14 mouse cellular contexts compared by ENCODE assay signal in genomic region chr7:127799738-127800137, GRCm38 (mm10). TPM values are rescaled to one million over a fixed set of nuclear protein-coding genes. Genes with fewer than 3 reads are reported as not detected.
DNase-seq lines count a peak whose midpoint lies in the region; ATAC-seq and TF ChIP-seq lines count a peak whose summit lies in the region.
"Had no signal": no experiment of that assay in that cellular context is flagged by ENCODE, and none has a peak within 500 bp of the region (broad histone marks: within the 10 kb centered on the region; RNA-seq: fewer than 3 reads in every experiment).

No protein-coding gene starts in this region.

- WGBS in cerebellum, adult 2 months, result 96% methylated on average over 1 of the region's 1 CpGs
- WGBS in hindbrain, embryonic 13.5 days, result 100% methylated on average over 1 of the region's 1 CpGs
- WGBS in hindbrain, embryonic 12.5 days, result 90% methylated on average over 1 of the region's 1 CpGs
- 75% methylated on average over 1 of the region's 1 CpGs for WGBS in liver, embryonic 12.5 days (ENCODE audit: insufficient replicate concordance)
- WGBS in liver, postnatal 0 days (ENCODE audit: insufficient replicate concordance), result 77% methylated on average over 1 of the region's 1 CpGs

- TF ChIP-seq CTCF in cerebellum, adult 2 months (IDR thresholded peaks at IDR 0.05; ENCODE audit: borderline replicate concordance, insufficient read depth, low read depth, low read length), result no peak
- TF ChIP-seq CTCF in liver, postnatal 0 days (IDR thresholded peaks at IDR 0.05; ENCODE audit: low read depth), result no peak

- DNase-seq in cerebellum, adult 2 months, result peak in 1 of 2 experiments; percentile 44
- DNase-seq in cerebellum, postnatal 4 days (ENCODE audit: low spot score in 2 of 2), result no peak
- DNase-seq in liver, postnatal 0 days, result no peak
- peak; percentile 43 to 59 for DNase-seq in cerebellum, postnatal 25 days
- DNase-seq in embryo, embryonic 9.5 days (ENCODE audit: extremely low spot score), result no peak

- no peak overlapping the region for H3K4me2 ChIP-seq in hindbrain, embryonic 13.5 days
- no peak overlapping the region for H3K4me2 ChIP-seq in hindbrain, embryonic 12.5 days (replicated peaks)
- no peak overlapping the region for H3K4me2 ChIP-seq in liver, embryonic 12.5 days
- H3K4me2 ChIP-seq in liver, postnatal 0 days (ENCODE audit: low read depth, low read length), result no peak overlapping the region

- no peak overlapping the region for H3K4me3 ChIP-seq in cerebellum, adult 2 months (replicated peaks; ENCODE audit: insufficient read depth, low read depth, low read length)
- H3K4me3 ChIP-seq in hindbrain, embryonic 13.5 days, result no peak overlapping the region
- H3K4me3 ChIP-seq in hindbrain, embryonic 12.5 days, result no peak overlapping the region
- H3K4me3 ChIP-seq in liver, embryonic 12.5 days, result no peak overlapping the region
- no peak overlapping the region for H3K4me3 ChIP-seq in liver, postnatal 0 days (ENCODE audit: low read depth, low read length)
- H3K4me3 ChIP-seq: hindbrain, embryonic 15.5 days had no signal

- no peak for TF ChIP-seq EP300 in liver, postnatal 0 days (IDR thresholded peaks at IDR 0.05; ENCODE audit: low read depth)

- 0 out of 2 replicates have a peak overlapping the region, but pooled peaks have one; percentile 8 for H3K9ac ChIP-seq in hindbrain, embryonic 13.5 days
- no peak overlapping the region for H3K9ac ChIP-seq in hindbrain, embryonic 12.5 days
- no peak overlapping the region for H3K9ac ChIP-seq in liver, embryonic 12.5 days
- H3K9ac ChIP-seq in liver, postnatal 0 days (replicated peaks), result no peak overlapping the region
- H3K9ac ChIP-seq: hindbrain, embryonic 15.5 days had no signal

- H3K36me3 ChIP-seq in hindbrain, embryonic 13.5 days, result peaks cover 84% of the 10 kb centered on the region
- H3K36me3 ChIP-seq in hindbrain, embryonic 12.5 days, result peaks cover 65% of the 10 kb centered on the region
- peaks cover 80% of the 10 kb centered on the region for H3K36me3 ChIP-seq in liver, embryonic 12.5 days
- peaks cover 66% of the 10 kb centered on the region for H3K36me3 ChIP-seq in liver, postnatal 0 days (replicated peaks; ENCODE audit: insufficient read depth, low read length)

- no peak for ATAC-seq in hindbrain, embryonic 13.5 days (ENCODE audit: low FRiP score)
- ATAC-seq in hindbrain, embryonic 12.5 days (ENCODE audit: low FRiP score), result no peak
- no peak for ATAC-seq in liver, embryonic 12.5 days
- ATAC-seq in liver, postnatal 0 days, result no peak

- H3K9me3 ChIP-seq in hindbrain, embryonic 13.5 days, result no peaks in the 10 kb centered on the region
- no peaks in the 10 kb centered on the region for H3K9me3 ChIP-seq in hindbrain, embryonic 12.5 days (replicated peaks)
- H3K9me3 ChIP-seq in liver, embryonic 12.5 days (replicated peaks), result no peaks in the 10 kb centered on the region
- H3K9me3 ChIP-seq in liver, postnatal 0 days (ENCODE audit: low read length), result no peaks in the 10 kb centered on the region
- H3K9me3 ChIP-seq: heart, embryonic 15.5 days; hindbrain, embryonic 15.5 days; megakaryocyte, embryonic 14.5 days had no signal

- peaks cover 77% of the 10 kb centered on the region for H3K4me1 ChIP-seq in cerebellum, adult 2 months (ENCODE audit: control insufficient read depth, insufficient read depth, low read length)
- H3K4me1 ChIP-seq in hindbrain, embryonic 13.5 days (replicated peaks), result peaks cover 9% of the 10 kb centered on the region
- peaks cover 9% of the 10 kb centered on the region; the same call in 1 of the 2 replicates for H3K4me1 ChIP-seq in hindbrain, embryonic 12.5 days
- H3K4me1 ChIP-seq in liver, embryonic 12.5 days, result peaks cover 46% of the 10 kb centered on the region
- peaks cover 12% of the 10 kb centered on the region for H3K4me1 ChIP-seq in liver, postnatal 0 days (ENCODE audit: insufficient read depth)
- H3K4me1 ChIP-seq: hindbrain, embryonic 15.5 days had no signal

- no peak for TF ChIP-seq POLR2A in cerebellum, adult 2 months (IDR thresholded peaks at IDR 0.05; ENCODE audit: borderline replicate concordance, insufficient read depth, low read length)

- no peaks in the 10 kb centered on the region for H3K27me3 ChIP-seq in cerebellum, adult 2 months (ENCODE audit: control insufficient read depth, insufficient read depth, low read length)
- H3K27me3 ChIP-seq in hindbrain, embryonic 13.5 days, result no peaks in the 10 kb centered on the region
- no peaks in the 10 kb centered on the region for H3K27me3 ChIP-seq in hindbrain, embryonic 12.5 days
- H3K27me3 ChIP-seq in liver, embryonic 12.5 days (replicated peaks), result no peaks in the 10 kb centered on the region
- H3K27me3 ChIP-seq in liver, postnatal 0 days (ENCODE audit: insufficient read depth, low read length), result no peaks in the 10 kb centered on the region
- H3K27me3 ChIP-seq: heart, embryonic 15.5 days; hindbrain, embryonic 15.5 days; megakaryocyte, embryonic 14.5 days had no signal

- peak overlapping the region; percentile 88 for H3K27ac ChIP-seq in cerebellum, adult 2 months (ENCODE audit: insufficient read depth, low read length)
- H3K27ac ChIP-seq in hindbrain, embryonic 13.5 days, result 0 out of 2 replicates have a peak overlapping the region, but pooled peaks have one; percentile 35
- H3K27ac ChIP-seq in hindbrain, embryonic 12.5 days, result no peak overlapping the region
- peak overlapping the region; percentile 17; the same call in 1 of the 2 replicates for H3K27ac ChIP-seq in liver, embryonic 12.5 days
- H3K27ac ChIP-seq in liver, postnatal 0 days (ENCODE audit: low read depth), result no peak overlapping the region

RNA-seq across cellular contexts. Expression of gene Hsd3b7, which starts 0.7 kb away (rescaled TPM):
- 30.4 and 39.6 TPM in 2 replicates for polyA plus RNA-seq in cerebellum, adult 2 months (2012; rRNA removed)
- polyA plus RNA-seq in hindbrain, embryonic 13.5 days (2015; fragmentation: Nextera tagmentation; extraction: Ambion mirVana), result 9.6 TPM in 2 replicates
- polyA plus RNA-seq in hindbrain, embryonic 12.5 days (2016; fragmentation: Nextera tagmentation; extraction: Ambion mirVana), result 8.6 and 8.8 TPM in 2 replicates
- polyA plus RNA-seq in liver, embryonic 12.5 days (2016; fragmentation: Nextera tagmentation; extraction: Ambion mirVana), result 28.0 and 29.8 TPM in 2 replicates
- polyA plus RNA-seq in liver, postnatal 0 days (2015; fragmentation: Nextera tagmentation; extraction: Ambion mirVana), result 218 and 224 TPM in 2 replicates

RNA-seq across cellular contexts. Expression of gene Gm49388, which starts 14.3 kb away (rescaled TPM):
- polyA plus RNA-seq in cerebellum, adult 2 months (2012; rRNA removed), result 0.46 and 0.47 TPM in 2 replicates
- polyA plus RNA-seq in hindbrain, embryonic 13.5 days (2015; fragmentation: Nextera tagmentation; extraction: Ambion mirVana), result not detected in 2 replicates
- not detected in 2 replicates for polyA plus RNA-seq in hindbrain, embryonic 12.5 days (2016; fragmentation: Nextera tagmentation; extraction: Ambion mirVana)
- not detected in 2 replicates for polyA plus RNA-seq in liver, embryonic 12.5 days (2016; fragmentation: Nextera tagmentation; extraction: Ambion mirVana)
- 0.26 TPM in 1 of 2 replicates, not detected in the other for polyA plus RNA-seq in liver, postnatal 0 days (2015; fragmentation: Nextera tagmentation; extraction: Ambion mirVana)
- polyA plus RNA-seq: heart, embryonic 15.5 days; hindbrain, embryonic 15.5 days; liver, adult 2 months; lung, postnatal 0 days; neural tube, embryonic 11.5 days had no signal

RNA-seq across cellular contexts. Expression of gene Setd1a, which starts 23.3 kb away (rescaled TPM):
- 23.1 and 25.5 TPM in 2 replicates for polyA plus RNA-seq in cerebellum, adult 2 months (2012; rRNA removed)
- 17.8 and 20.9 TPM in 2 replicates for polyA plus RNA-seq in hindbrain, embryonic 13.5 days (2015; fragmentation: Nextera tagmentation; extraction: Ambion mirVana)
- 19.8 and 23.4 TPM in 2 replicates for polyA plus RNA-seq in hindbrain, embryonic 12.5 days (2016; fragmentation: Nextera tagmentation; extraction: Ambion mirVana)
- polyA plus RNA-seq in liver, embryonic 12.5 days (2016; fragmentation: Nextera tagmentation; extraction: Ambion mirVana), result 13.1 and 13.7 TPM in 2 replicates
- 5.5 and 7.3 TPM in 2 replicates for polyA plus RNA-seq in liver, postnatal 0 days (2015; fragmentation: Nextera tagmentation; extraction: Ambion mirVana)

RNA-seq across cellular contexts. Expression of gene Stx4a, which starts 24.4 kb away (rescaled TPM):
- 127 and 153 TPM in 2 replicates for polyA plus RNA-seq in cerebellum, adult 2 months (2012; rRNA removed)
- polyA plus RNA-seq in hindbrain, embryonic 13.5 days (2015; fragmentation: Nextera tagmentation; extraction: Ambion mirVana), result 22.2 and 24.3 TPM in 2 replicates
- polyA plus RNA-seq in hindbrain, embryonic 12.5 days (2016; fragmentation: Nextera tagmentation; extraction: Ambion mirVana), result 28.1 and 32.1 TPM in 2 replicates
- polyA plus RNA-seq in liver, embryonic 12.5 days (2016; fragmentation: Nextera tagmentation; extraction: Ambion mirVana), result 19.0 and 21.1 TPM in 2 replicates
- polyA plus RNA-seq in liver, postnatal 0 days (2015; fragmentation: Nextera tagmentation; extraction: Ambion mirVana), result 15.8 and 17.5 TPM in 2 replicates

RNA-seq across cellular contexts. Expression of gene Stx1b, which starts 24.6 kb away (rescaled TPM):
- 452 and 453 TPM in 2 replicates for polyA plus RNA-seq in cerebellum, adult 2 months (2012; rRNA removed)
- polyA plus RNA-seq in hindbrain, embryonic 13.5 days (2015; fragmentation: Nextera tagmentation; extraction: Ambion mirVana), result 38.7 and 40.9 TPM in 2 replicates
- 20.0 and 20.5 TPM in 2 replicates for polyA plus RNA-seq in hindbrain, embryonic 12.5 days (2016; fragmentation: Nextera tagmentation; extraction: Ambion mirVana)
- polyA plus RNA-seq in liver, embryonic 12.5 days (2016; fragmentation: Nextera tagmentation; extraction: Ambion mirVana), result 0.20 and 0.56 TPM in 2 replicates
- 0.18 and 0.48 TPM in 2 replicates for polyA plus RNA-seq in liver, postnatal 0 days (2015; fragmentation: Nextera tagmentation; extraction: Ambion mirVana)

Comparison
In these comparisons a context has a peak if more than half of its experiments do, and no peak if none do; other contexts are left out.
1. DNase-seq: peak in cerebellum, postnatal 25 days (2 of 2); none in cerebellum, postnatal 4 days (0 of 2), liver, postnatal 0 days (single experiment) and embryo, embryonic 9.5 days (single experiment).
2. H3K27ac ChIP-seq: peak in cerebellum, adult 2 months (single experiment), hindbrain, embryonic 13.5 days (single experiment) and liver, embryonic 12.5 days (single experiment); none in hindbrain, embryonic 12.5 days (single experiment) and liver, postnatal 0 days (single experiment).